Mouse (Mus musculus) right cerebral cortex, postnatal 25 days (tissue): ENCODE data around the gene Ctnna3.

Experiments
- DNase-seq: peaks from one replicate; pipeline ENCODE4 v3.0.0; 2022

Ctnna3 gene

GRCm38 (mm10) chr10:63541754-63542153, 111.9 kb downstream of the Ctnna3 start:
- no peak for DNase-seq

DNA sequence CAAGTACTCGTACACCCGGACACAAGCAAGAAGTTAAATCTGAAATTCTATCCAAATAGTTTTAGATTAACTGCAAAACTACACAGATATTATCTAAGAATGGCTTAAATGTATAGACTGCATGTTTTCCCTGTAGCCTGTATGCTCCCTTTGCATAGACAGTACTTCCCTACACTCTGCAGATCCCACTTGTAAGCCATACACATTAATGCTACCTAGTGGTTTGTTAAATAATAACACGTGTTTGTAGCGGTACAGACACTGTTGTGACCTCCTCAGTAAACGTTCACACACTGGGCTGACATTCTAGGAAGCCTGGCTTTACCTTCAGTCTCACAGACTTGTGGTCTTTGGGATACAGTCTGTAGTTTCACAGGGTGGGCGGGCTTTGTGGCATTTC, 112.6 kb downstream of the Ctnna3 start:
- DNase-seq = no peak

DNA sequence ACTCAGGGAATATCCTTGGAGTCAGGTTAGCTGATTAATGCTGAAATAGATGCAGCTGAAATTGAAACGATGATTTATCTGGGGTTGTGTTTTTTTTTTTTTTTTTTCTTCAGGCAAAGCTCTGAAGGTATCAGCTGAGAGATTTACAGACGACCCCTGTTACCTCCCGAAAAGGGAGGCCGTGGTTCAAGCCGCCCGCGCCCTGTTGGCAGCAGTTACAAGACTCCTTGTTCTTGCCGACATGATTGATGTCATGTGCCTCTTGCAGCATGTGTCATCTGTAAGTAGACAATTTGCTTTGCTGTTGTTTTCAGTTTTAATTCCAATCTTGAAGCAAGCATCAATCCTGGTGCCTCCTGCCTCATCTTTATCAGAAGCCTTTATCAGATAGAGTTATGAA, 136.8 kb downstream of the Ctnna3 start:
- no peak for DNase-seq

- no peak for DNase-seq
These were observed 141.7 kb downstream of the Ctnna3 start for GRCm38 (mm10) chr10:63571561-63571960.

DNA sequence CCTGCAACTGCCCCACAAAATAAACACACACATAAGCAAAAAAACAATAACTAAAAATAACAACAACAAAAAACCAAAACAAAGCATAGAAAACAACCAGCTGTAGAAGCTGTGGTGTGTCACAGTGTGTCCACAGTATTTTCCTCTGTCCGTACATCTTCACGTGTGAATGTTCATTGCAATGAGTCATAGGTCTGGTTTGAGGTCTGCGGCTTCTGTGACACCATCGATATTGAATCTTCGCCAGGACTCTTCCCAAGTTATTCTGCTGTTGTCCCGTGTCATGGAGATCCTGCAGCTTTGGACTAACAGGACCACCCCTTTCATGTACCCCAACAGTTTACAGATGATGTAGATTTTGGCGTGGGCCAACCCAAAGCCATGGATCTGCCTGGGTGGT, 143.0 kb downstream of the Ctnna3 start:
- DNase-seq = no peak

DNA sequence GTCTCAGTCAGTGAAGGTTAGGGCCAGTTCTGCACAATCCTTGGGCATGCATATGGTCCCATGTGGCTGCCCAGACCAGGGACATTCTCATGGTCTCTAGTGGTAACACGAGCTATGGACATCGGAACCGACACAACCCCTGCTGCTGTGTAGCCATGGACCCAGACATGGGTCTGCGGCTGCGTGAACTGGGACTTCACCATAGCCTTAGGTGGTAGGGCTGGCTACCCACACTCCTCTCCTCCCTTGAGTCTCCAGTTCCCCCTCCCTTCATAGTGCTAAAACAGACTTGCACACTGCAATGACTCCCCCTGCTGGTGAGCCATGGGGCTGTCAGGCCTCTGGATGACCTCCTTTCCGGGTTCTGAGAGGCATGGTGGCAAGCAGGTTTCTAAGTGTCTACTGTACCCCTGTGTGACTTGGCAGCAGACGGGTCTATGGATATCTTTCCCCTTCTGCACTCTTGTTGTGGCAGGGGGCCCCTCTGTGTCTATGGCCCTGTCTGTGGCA, 144.3 kb downstream of the Ctnna3 start:
- DNase-seq = no peak

- DNase-seq = peak; percentile 75
These were observed 152.7 kb downstream of the Ctnna3 start for GRCm38 (mm10) chr10:63582608-63583007.

DNA sequence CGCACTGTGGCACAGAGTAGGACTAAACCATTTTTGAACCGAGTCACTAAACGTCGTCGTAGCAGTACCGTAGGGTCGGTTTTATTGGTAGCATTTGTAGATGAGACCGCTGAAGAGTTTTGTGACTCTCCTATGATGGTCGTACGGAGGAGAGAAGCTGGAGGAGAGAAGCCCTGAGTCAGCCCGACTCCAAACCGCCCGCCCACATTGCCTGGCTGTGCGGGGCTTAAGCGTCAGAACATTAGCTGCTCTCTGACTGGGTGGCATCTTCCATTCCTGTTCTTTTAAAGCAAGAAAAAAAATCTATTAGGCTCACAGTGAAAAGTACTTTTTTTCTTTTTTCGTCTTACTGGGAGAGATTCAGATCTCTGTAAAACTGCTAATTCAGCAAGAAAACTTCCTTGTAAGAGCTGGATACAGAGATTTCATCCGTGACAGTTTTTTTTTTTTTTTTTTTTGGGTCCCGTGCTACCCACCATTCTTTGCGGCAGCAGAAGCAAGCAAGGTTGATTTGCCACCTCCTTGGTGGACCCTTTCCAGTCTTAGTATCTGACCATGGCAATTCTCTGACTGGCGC, 154.0 kb downstream of the Ctnna3 start:
- DNase-seq = no peak

DNA sequence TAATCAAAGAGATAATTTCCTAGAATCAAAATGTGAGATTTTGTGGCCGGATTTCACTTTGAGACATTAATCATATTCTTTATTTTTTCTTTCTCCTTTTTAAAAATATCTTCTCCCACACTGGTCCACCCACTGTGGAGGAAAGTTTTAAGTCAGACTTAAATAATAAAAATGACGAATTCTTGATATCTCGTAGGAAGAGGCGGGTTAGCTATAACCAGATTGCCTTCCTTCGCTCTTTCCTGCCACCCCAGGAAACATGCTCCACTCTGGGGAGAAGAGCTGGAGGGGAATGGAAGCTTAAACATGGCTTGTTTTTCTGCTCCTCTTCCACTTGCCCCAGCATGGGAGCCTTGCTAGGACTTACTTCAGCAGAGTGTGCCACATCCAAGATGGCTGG, 169.5 kb downstream of the Ctnna3 start:
- no peak for DNase-seq

DNA sequence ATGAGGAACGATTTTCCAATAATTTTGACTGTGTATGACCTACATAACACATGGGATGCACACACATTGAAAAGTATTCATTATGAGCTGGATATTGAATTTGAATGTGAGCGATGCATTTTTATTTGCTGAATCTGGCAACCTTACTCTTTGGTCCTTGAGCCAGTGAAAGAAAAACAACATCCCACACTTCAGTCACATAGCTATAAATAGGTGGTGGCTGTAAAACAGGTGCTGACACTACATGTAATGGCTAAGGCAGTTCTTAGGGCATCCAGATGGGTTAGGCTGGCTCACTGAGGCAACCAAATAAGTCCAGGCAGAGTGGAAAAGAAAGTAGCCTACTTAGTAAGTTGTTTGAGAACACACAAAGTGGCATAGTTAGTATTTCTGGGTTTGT, 171.3 kb downstream of the Ctnna3 start:
- DNase-seq = no peak

DNA sequence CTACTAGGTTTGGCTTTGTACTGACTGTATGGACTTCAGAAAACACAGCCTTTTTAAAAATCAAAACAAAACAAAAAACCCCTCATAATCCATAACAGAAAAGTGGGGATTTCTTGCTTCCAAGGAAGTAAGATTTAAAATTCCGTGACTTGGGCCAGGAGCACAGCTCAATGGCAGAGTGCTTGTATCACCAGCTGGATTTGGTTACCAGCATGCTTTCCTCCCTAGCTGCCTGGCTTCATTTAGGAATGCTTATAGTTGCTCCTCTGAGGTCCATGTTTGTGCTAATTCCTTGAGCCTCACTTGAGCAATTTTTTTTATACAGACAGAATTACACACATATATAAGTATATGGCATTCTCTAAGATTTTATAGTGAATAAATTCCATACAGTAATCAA, 198.6 kb downstream of the Ctnna3 start:
- DNase-seq = no peak

GRCm38 (mm10) chr10:63633915-63634314, 204.0 kb downstream of the Ctnna3 start:
- no peak for DNase-seq

DNA sequence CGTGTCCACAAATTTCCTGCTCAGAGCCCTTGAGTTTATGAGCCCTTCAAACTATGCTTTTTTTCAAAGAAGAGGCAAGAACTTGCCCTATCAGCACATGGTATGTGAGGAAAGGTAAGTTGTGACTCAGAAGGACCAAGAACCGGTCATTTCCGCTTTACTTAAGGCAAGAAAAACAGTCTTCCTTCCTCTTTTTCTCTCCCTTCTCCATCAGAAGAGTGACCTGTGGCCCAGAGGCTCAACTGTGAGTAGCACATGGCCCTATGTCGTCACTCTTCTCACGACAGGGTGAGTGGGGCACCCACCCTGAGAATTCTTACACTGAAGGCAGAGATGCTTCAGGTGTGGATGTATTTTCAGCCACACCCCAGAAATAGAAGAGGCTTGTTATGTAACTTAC, 208.1 kb downstream of the Ctnna3 start:
- no peak for DNase-seq

GRCm38 (mm10) chr10:63647300-63647699, 217.4 kb downstream of the Ctnna3 start:
- DNase-seq = no peak

GRCm38 (mm10) chr10:63650307-63650706, 220.4 kb downstream of the Ctnna3 start:
- no peak for DNase-seq

DNA sequence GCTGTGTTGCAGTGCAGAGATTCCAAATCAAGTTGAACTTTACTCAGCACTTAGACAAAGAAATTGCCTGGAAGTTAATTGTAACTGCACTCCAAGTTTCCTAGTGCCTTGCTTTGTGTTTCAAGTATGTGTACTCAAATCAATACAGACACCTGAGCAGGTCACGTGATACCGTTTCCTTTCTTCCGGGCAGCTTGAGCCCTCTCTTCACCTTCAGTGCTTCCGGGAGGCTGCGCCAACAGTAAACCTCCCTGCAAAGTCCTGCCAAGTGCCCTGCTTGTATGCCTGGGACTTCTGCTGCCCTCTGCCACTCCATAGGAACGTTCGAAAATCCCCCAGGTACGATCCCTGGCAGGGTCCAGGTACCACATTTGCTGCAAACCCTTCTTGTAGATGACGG, 223.0 kb downstream of the Ctnna3 start:
- DNase-seq = no peak

DNA sequence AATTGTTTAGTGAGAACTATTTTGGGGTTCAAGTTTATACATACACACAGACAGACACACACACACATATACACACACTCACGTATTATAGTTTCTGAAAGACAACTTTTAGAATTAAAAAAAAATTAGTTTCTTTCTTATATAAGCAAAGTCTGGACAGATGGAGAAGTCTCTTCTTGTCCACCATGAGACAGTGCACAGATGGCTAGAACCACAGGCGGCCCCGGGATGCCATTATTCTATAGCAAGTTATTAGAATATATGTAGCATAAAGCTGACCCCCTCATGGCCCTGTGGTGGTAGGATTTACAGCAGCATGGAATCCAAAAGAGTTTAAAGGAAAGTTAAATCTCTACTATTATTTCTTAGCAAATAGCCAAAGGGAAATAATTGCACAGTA, 223.7 kb downstream of the Ctnna3 start:
- no peak for DNase-seq

DNA sequence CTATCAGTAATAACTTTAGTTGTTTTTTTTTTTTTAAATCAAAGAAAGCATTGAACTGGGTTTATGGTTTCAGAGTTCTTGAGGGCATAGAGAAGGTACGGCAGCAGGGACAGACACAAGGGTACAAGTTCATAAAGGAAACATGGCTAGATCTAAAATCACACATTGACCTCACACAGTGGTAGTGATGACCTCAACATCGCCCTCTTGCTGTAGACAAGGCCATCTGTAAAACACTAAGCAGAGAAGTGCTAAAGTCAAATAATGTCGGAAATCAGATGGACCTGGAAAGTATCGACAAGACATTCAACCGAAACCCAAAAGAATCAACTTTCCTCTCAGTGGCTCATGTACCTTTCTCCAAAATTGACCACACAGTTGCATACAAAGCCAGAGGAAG, 224.7 kb downstream of the Ctnna3 start:
- no peak for DNase-seq

GRCm38 (mm10) chr10:63676343-63676742, 246.4 kb downstream of the Ctnna3 start:
- no peak for DNase-seq

GRCm38 (mm10) chr10:63689233-63689632, 259.3 kb downstream of the Ctnna3 start:
- DNase-seq = no peak

DNA sequence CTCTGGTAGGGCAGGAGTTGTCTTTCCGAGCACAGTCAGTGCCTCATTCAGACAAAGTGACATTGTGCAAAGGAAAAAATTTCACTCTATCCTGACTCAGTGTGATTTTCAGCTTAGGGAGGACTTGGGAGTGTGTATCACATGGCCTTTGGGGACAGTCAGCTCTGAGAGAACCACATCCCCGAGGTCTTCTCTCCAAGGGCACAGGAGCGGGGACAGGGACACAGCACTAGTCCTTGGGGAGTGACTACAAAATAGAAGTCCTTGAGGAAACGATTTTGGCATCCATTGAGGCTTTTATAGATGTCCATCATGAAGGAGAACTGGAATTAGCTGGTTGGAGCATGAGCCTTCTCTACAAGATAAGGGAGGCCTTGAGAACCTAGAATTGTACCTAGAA, 259.8 kb downstream of the Ctnna3 start:
- DNase-seq = no peak

DNA sequence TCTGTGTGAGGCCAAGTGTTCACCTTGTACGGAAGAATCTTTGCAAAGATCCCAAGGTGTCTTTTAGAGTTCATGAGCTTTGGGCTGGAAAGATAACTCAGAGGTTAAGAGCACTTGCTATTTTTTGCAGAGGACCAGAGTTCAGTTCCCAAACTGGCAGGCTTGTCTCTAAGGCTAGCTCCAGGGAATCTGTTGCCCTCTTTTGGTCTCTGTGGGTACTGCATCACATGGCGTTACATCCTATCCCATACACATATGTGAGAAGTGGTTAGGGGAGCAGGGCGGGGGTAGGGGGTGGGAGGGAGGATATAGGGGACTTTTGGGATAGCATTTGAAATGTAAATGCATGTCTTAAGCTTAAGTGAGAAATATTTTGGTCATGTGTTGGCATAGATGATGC, 262.1 kb downstream of the Ctnna3 start:
- DNase-seq = no peak

- peak; percentile 50 for DNase-seq
These were observed 280.3 kb downstream of the Ctnna3 start for GRCm38 (mm10) chr10:63710211-63710610.

DNA sequence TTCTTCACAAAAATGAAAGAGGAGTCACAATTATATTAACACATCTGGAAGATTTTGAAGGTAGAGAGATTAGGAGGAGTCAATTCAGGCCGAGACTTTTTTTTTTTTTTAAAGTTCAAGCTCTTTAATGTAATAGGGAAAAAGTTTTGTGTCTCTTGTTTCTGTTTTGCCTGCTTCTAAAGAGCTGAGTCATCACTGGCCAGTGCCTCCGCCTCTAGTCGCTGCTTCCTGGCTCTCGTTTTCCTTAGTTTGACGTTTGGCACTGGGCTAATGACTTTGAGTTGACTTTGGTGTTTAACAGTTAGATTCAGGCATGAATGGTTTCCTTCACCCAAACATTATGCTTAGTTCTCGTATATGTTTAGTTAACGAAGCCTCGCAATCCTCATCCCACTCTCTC, 282.6 kb downstream of the Ctnna3 start:
- DNase-seq = no peak

GRCm38 (mm10) chr10:63714151-63714550, 284.3 kb downstream of the Ctnna3 start:
- no peak for DNase-seq

DNA sequence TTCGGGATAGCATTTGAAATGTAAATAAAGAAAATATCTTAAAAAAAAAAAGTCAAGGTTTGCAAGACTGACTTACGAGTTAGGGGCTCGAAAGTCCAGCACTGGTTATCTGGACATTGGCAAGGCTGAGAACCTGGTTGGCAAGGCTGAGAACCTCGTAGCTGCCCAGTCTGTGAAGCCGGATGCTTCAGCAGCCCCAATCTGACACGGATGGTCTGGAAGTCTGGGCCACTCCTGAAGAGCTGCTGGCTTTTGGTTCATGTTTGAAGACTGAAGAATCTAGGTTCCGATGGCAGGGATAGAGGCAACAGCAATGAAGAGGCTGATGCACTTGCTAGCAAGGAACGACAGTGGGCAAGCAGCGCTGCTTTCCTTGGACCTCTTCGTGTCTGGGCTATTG, 339.0 kb downstream of the Ctnna3 start:
- DNase-seq = no peak
